Mouse (Mus musculus) spleen, adult 2 months (tissue): ENCODE results near the gene Afap1. TPM values are rescaled to one million over a fixed set of nuclear protein-coding genes. Genes with fewer than 3 reads are reported as not detected.

Source experiments
- DNase-seq, 2 experiments: peaks; one replicate each; pipeline versions ENCODE4 v3.0.0 to v3.0.0-alpha.2; 2012 to 2021; ENCODE audit warnings: low spot score in 2 of 2, low read depth in 1 of 2
- H3K27ac ChIP-seq: fragments of 200-500 bp; 2 replicates; pipeline ENCODE4 v1.5.1; 2012; ENCODE audit warnings: low read length, inconsistent platforms; ENCODE audit not compliant: insufficient read depth
- H3K27me3 ChIP-seq: fragments of 200-500 bp; 2 replicates; pipeline ENCODE4 v1.6.1; 2012; ENCODE audit warnings: mild to moderate bottlenecking, moderate library complexity, low read length, inconsistent platforms; ENCODE audit not compliant: control insufficient read depth, insufficient read depth
- H3K36me3 ChIP-seq: fragments of 200-500 bp; 2 replicates; pipeline ENCODE4 v1.6.1; 2012; ENCODE audit warnings: mild to moderate bottlenecking, low read length, inconsistent platforms; ENCODE audit not compliant: control insufficient read depth, insufficient read depth
- H3K4me1 ChIP-seq: fragments of 200-500 bp; 2 replicates; pipeline ENCODE4 v1.6.1; 2011; ENCODE audit warnings: inconsistent platforms; ENCODE audit not compliant: control insufficient read depth, insufficient read depth, insufficient read length
- H3K4me3 ChIP-seq: fragments of 200-500 bp; 2 replicates; pipeline ENCODE4 v1.5.1; 2011; ENCODE audit warnings: mild to moderate bottlenecking, inconsistent platforms; ENCODE audit not compliant: insufficient read depth, insufficient read length; ENCODE audit errors: extremely low read depth
- CTCF ChIP-seq: fragments of 200-500 bp; IDR thresholded peaks from 2 replicates; pipeline ENCODE4 v1.5.1; 2011; ENCODE audit warnings: mild to moderate bottlenecking, inconsistent platforms; ENCODE audit not compliant: insufficient read depth, insufficient read length, insufficient replicate concordance; ENCODE audit errors: extremely low read depth
- POLR2A ChIP-seq: fragments of 200-500 bp; IDR thresholded peaks from 2 replicates; pipeline ENCODE4 v1.6.1; 2011; ENCODE audit warnings: low read depth, low read length, inconsistent platforms
- WGBS: fragments of 180-500 bp; shearing (Covaris S2); methylation state at CpG from one replicate; pipeline ENCODE4 v1.1.7; 2018; 5-methylcytosine and 5-hydroxymethylcytosine counted together
- polyA plus RNA-seq: library from polyadenylated mRNA; depleted of rRNA; stranded (reverse); fragments of >200 nt; gene quantifications from 2 replicates; pipeline ENCODE4 v1.2.3, GENCODE M21; 2012

Gene Afap1
- polyA plus RNA-seq, 1 experiment = 4.5 TPM

GRCm38 (mm10) chr5:36006586-36006985 lies 113.5 kb downstream of the Afap1 start:
- no peak for DNase-seq
- Histone ChIP-seq H3K27me3 (no peaks in the 10 kb centered on the region), H3K4me1 (peaks cover 5% of the 10 kb centered on the region; the same call in 1 of the 2 replicates), H3K4me3 (no peak overlapping the region), H3K27ac (no peak overlapping the region), H3K36me3 (no peaks in the 10 kb centered on the region)
- WGBS = 70% methylated on average over 5 of the region's 5 CpGs
- TF ChIP-seq POLR2A = no peak
- no peak for TF ChIP-seq CTCF

DNA sequence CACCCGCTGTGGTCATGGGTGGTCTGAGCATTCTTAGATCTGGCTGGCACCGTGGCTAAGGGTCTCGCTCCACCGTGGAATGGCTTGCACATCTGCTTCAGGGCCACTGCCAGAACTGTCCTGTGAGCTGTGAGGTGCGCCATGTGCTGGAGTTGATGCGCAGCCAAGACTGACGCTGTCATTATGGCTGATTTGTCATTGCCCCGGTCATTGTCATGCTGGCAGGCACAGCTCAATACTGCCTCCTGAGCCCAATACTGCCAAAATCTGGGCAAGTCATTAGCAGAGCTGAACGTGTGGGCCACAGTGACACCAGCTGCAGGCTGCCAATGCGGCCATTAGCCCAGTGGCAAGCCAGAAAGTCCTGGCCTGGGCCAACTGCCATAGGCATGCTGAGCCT lies 114.5 kb downstream of the Afap1 start:
- Histone ChIP-seq H3K4me3 (no peak overlapping the region), H3K4me1 (peaks cover 5% of the 10 kb centered on the region; the same call in 1 of the 2 replicates), H3K27me3 (no peaks in the 10 kb centered on the region), H3K27ac (no peak overlapping the region), H3K36me3 (no peaks in the 10 kb centered on the region)
- 90% methylated on average over 10 of the region's 10 CpGs for WGBS
- no peak for TF ChIP-seq CTCF
- TF ChIP-seq POLR2A = no peak
- DNase-seq = no peak

GRCm38 (mm10) chr5:36009405-36009804 lies 116.3 kb downstream of the Afap1 start:
- no peaks in the 10 kb centered on the region for H3K36me3 ChIP-seq
- TF ChIP-seq CTCF (no peak), POLR2A (no peak)
- no peak for DNase-seq
- H3K27me3 ChIP-seq = no peaks in the 10 kb centered on the region
- peaks cover 3% of the 10 kb centered on the region; the same call in 1 of the 2 replicates for H3K4me1 ChIP-seq
- WGBS = 84% methylated on average over 4 of the region's 4 CpGs
- H3K27ac ChIP-seq = no peak overlapping the region
- no peak overlapping the region for H3K4me3 ChIP-seq

- no peak overlapping the region for H3K4me3 ChIP-seq
- peak in 1 of 2 experiments; percentile 9 for DNase-seq
- H3K36me3 ChIP-seq = no peaks in the 10 kb centered on the region
- WGBS = 83% methylated on average over 3 of the region's 3 CpGs
- H3K27ac ChIP-seq = no peak overlapping the region
- no peak for TF ChIP-seq CTCF
- TF ChIP-seq POLR2A = no peak
- no peaks in the 10 kb centered on the region for H3K4me1 ChIP-seq
- H3K27me3 ChIP-seq = no peaks in the 10 kb centered on the region
Measured at GRCm38 (mm10) chr5:36018366-36018765, 125.2 kb downstream of the Afap1 start.

DNA sequence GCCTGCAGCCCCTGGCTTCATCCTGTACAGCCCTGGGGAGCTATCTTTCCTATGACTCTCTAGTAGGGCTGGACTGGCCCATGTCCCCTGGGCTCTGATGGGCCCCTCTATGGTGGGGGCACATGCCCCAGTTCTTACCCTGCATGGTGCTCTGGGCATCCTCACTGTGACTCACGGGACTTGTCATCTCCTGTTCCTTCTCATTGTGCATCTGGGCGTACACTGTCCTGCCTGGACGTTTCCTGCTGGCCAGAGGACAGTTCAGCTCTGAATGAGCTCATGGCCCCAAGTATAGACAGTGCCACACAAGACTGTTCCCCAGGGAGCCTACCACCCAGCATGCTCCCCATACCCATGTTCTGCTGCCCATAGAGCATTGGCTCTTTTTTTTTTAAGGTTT lies 128.0 kb downstream of the Afap1 start:
- no peak overlapping the region for H3K4me3 ChIP-seq
- DNase-seq = no peak
- no peaks in the 10 kb centered on the region for H3K36me3 ChIP-seq
- TF ChIP-seq POLR2A (no peak), CTCF (no peak)
- H3K27me3 ChIP-seq = no peaks in the 10 kb centered on the region
- 91% methylated on average over 3 of the region's 3 CpGs for WGBS
- no peak overlapping the region for H3K27ac ChIP-seq
- H3K4me1 ChIP-seq = no peaks in the 10 kb centered on the region

- 85% methylated on average over 1 of the region's 1 CpGs for WGBS
- no peaks in the 10 kb centered on the region for H3K27me3 ChIP-seq
- no peak overlapping the region for H3K4me3 ChIP-seq
- no peak overlapping the region for H3K27ac ChIP-seq
- H3K36me3 ChIP-seq = no peaks in the 10 kb centered on the region
- H3K4me1 ChIP-seq = no peaks in the 10 kb centered on the region
- DNase-seq = no peak
- TF ChIP-seq CTCF (no peak), POLR2A (no peak)
Measured at GRCm38 (mm10) chr5:36022361-36022760, 129.2 kb downstream of the Afap1 start.

DNA sequence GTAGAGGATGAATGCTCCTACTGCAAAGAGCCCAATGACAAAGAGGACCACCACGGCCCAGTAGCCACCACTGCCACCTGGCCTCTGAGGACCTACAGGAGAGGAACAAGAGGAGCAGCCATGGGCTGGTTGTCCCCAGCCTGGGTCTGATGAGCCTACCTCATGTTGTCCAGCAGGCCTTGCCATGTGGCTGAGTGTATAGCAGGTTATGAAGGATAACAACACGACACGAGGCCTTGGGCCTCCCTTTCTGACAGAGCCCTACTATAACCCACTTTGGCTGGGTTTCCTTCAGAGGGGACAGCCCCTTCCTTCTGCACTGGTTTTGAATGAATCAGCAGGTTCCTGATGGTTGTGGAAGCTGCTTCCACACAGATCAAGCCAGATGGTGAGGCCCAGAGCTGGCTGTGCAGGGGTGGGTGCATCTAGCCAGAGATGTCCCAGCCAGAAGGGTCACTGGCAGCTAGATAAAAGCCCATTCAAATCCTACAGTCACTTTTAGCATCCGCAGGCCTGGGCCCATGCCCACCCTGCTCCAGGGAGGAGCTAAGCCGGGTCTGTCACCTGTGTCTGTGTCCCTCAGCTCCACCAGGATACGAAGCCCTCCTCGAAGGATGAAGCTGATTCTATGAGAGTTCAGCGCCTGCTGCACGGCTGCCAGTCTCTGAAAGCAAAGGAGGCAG lies 131.0 kb downstream of the Afap1 start:
- no peak overlapping the region for H3K27ac ChIP-seq
- WGBS = 64% methylated on average over 9 of the region's 9 CpGs
- H3K36me3 ChIP-seq = no peaks in the 10 kb centered on the region

More for the DNA sequence above, 131.0 kb downstream of the Afap1 start:
- H3K4me1 ChIP-seq = no peaks in the 10 kb centered on the region
- H3K27me3 ChIP-seq = no peaks in the 10 kb centered on the region
- TF ChIP-seq POLR2A (no peak), CTCF (no peak)
- no peak for DNase-seq
- no peak overlapping the region for H3K4me3 ChIP-seq
